Mouse (Mus musculus): ENCODE measurements around the gene Gm527.

DNA sequence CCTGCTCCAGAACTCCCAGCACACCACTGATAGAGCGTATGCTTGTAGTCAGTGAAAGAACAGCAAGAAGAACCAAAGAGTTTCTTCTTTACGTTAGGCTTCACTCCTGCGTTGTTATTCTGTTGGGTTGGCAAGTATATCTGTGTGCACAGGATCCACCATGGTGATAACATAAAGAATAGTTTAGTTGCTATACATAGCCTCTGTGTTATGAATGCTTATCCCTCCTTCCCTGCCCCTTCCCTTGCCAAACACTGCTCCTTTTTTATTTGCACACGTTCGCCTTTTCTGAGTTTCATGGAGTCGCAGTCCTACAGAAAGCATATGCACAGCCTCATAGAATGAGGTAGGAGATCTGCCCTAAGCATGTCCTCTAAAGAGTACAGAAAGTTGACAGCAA lies 54.4 kb downstream of the Gm527 start:
- TF ChIP-seq POLR2A (IDR thresholded peaks at IDR 0.05; ENCODE audit: borderline replicate concordance, extremely low read depth, insufficient read depth, insufficient read length, poor library complexity, severe bottlenecking): no peak
- no peak for TF ChIP-seq CTCF (IDR thresholded peaks at IDR 0.05; ENCODE audit: borderline replicate concordance, extremely low read depth, insufficient read depth, insufficient read length)

Measured in brain, embryonic 14.5 days (tissue).